Mouse (Mus musculus): ENCODE results near the gene Herpud1. TPM values are rescaled to one million over a fixed set of nuclear protein-coding genes. Genes with fewer than 3 reads are reported as not detected.

Herpud1 gene
- polyA plus RNA-seq (2017; shearing (Covaris generic)), result 100 to 1,000 TPM; 177 to 183 TPM

- peak; percentile 95 for ATAC-seq
Measured at GRCm38 (mm10) chr8:94386214-94387026, at the start of gene Herpud1. Gene Herpud1, plus strand, starts transcription at chr8:94386438.

GRCm38 (mm10) chr8:94337559-94337958 lies 48.7 kb upstream of the Herpud1 start:
- ATAC-seq, result no peak

GRCm38 (mm10) chr8:94340796-94341195 lies 45.4 kb upstream of the Herpud1 start:
- ATAC-seq, result no peak

- no peak for ATAC-seq
Measured at GRCm38 (mm10) chr8:94342691-94343090, 43.5 kb upstream of the Herpud1 start.

GRCm38 (mm10) chr8:94343290-94343689 lies 42.9 kb upstream of the Herpud1 start:
- peak; percentile 82 for ATAC-seq

GRCm38 (mm10) chr8:94343778-94344320 lies 42.4 kb upstream of the Herpud1 start:
- no peak for ATAC-seq

GRCm38 (mm10) chr8:94345657-94346056 lies 40.6 kb upstream of the Herpud1 start:
- no peak for ATAC-seq

- ATAC-seq, result no peak
Measured at GRCm38 (mm10) chr8:94346264-94346663, 40.0 kb upstream of the Herpud1 start.

GRCm38 (mm10) chr8:94348425-94348824 lies 37.8 kb upstream of the Herpud1 start:
- ATAC-seq, result no peak

- ATAC-seq, result peak; percentile 31
Measured at GRCm38 (mm10) chr8:94354069-94354531, 32.1 kb upstream of the Herpud1 start.

- ATAC-seq, result peak; percentile 89
Measured at GRCm38 (mm10) chr8:94354571-94354970, 31.7 kb upstream of the Herpud1 start.

- ATAC-seq, result no peak
Measured at GRCm38 (mm10) chr8:94357220-94357619, 29.0 kb upstream of the Herpud1 start.

GRCm38 (mm10) chr8:94358541-94358940 lies 27.7 kb upstream of the Herpud1 start:
- no peak for ATAC-seq

GRCm38 (mm10) chr8:94361774-94362431 lies 24.3 kb upstream of the Herpud1 start:
- no peak for ATAC-seq

GRCm38 (mm10) chr8:94362607-94363239 lies 23.5 kb upstream of the Herpud1 start:
- ATAC-seq, result no peak

- peak; percentile 76 for ATAC-seq
Measured at GRCm38 (mm10) chr8:94363288-94363688, 22.9 kb upstream of the Herpud1 start.

- ATAC-seq, result no peak
Measured at GRCm38 (mm10) chr8:94363906-94364305, 22.3 kb upstream of the Herpud1 start.

- ATAC-seq, result no peak
Measured at GRCm38 (mm10) chr8:94364686-94365312, 21.4 kb upstream of the Herpud1 start.

- peak; percentile 86 for ATAC-seq
Measured at GRCm38 (mm10) chr8:94365410-94365981, 20.7 kb upstream of the Herpud1 start.

- ATAC-seq, result no peak
Measured at GRCm38 (mm10) chr8:94370839-94371238, 15.4 kb upstream of the Herpud1 start.

GRCm38 (mm10) chr8:94372955-94373599 lies 13.2 kb upstream of the Herpud1 start:
- peak; percentile 62 for ATAC-seq

GRCm38 (mm10) chr8:94375551-94375991 lies 10.7 kb upstream of the Herpud1 start:
- ATAC-seq, result peak; percentile 78

All from CD4-positive, CD25-positive, alpha-beta regulatory T cell, adult 4 months (primary cell).